Comparison of ENCODE assay signal across 29 mouse cellular contexts in the genomic region with DNA sequence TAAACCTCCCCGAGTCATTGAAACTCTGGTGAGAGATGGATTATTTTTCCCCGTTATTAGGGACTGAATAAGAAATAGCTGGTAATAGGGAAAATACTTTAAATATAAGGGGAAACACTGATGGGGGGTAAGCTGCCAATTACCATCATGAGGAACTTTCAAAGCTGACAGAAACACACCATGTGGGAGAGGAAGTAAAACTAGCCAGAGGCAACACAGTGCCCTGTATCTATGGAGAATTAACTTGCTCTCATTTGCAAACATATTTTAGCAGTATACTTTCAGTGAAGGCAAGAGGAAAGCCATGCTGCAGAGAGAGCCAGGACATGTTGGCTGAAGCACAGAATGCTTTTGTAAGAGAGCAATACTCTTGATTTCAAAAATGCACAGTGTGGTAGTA. TPM values are rescaled to one million over a fixed set of nuclear protein-coding genes. Genes with fewer than 3 reads are reported as not detected.
DNase-seq lines count a peak whose midpoint lies in the region; ATAC-seq and TF ChIP-seq lines count a peak whose summit lies in the region.
"Had no signal": no experiment of that assay in that cellular context is flagged by ENCODE, and none has a peak within 500 bp of the region (broad histone marks: within the 10 kb centered on the region; RNA-seq: fewer than 3 reads in every experiment).

No protein-coding gene starts in this region.

- in situ Hi-C loops in CH12.LX (cut with MboI; ENCODE audit: low pct_ligation_motif_present, low pct_unique_long_range_greater_than_20kb, low sequenced_read_pairs) = no loop called here

- 60% methylated on average over 2 of the region's 2 CpGs for WGBS in midbrain, embryonic 13.5 days
- WGBS in midbrain, embryonic 10.5 days = 89% methylated on average over 2 of the region's 2 CpGs
- 33% methylated on average over 2 of the region's 2 CpGs for WGBS in midbrain, embryonic 16.5 days
- 73% methylated on average over 2 of the region's 2 CpGs for WGBS in intestine, embryonic 16.5 days

- no peak for TF ChIP-seq POLR2A in CH12.LX (IDR thresholded peaks at IDR 0.05; ENCODE audit: low read depth, low read length)
- TF ChIP-seq POLR2A in brain, embryonic 14.5 days (IDR thresholded peaks at IDR 0.05; ENCODE audit: borderline replicate concordance, extremely low read depth, insufficient read depth, insufficient read length, poor library complexity, severe bottlenecking) = no peak

- H3K4me2 ChIP-seq in midbrain, embryonic 13.5 days (replicated peaks) = no peak overlapping the region
- no peak overlapping the region for H3K4me2 ChIP-seq in CH12.LX (ENCODE audit: insufficient read depth, low read depth, poor library complexity, severe bottlenecking)
- H3K4me2 ChIP-seq in midbrain, embryonic 16.5 days (ENCODE audit: low read length) = no peak overlapping the region; the same call in 1 of the 2 replicates
- H3K4me2 ChIP-seq in intestine, embryonic 16.5 days (ENCODE audit: low read depth, low read length) = no peak overlapping the region
- H3K4me2 ChIP-seq: embryonic facial prominence, embryonic 13.5 days; heart, embryonic 15.5 days; limb, embryonic 15.5 days; liver, embryonic 13.5 days; neural tube, embryonic 12.5 days had no signal

- H3K27me3 ChIP-seq in midbrain, embryonic 13.5 days = no peaks in the 10 kb centered on the region
- H3K27me3 ChIP-seq in midbrain, embryonic 10.5 days (ENCODE audit: low read depth, poor library complexity, severe bottlenecking) = no peaks in the 10 kb centered on the region
- no peaks in the 10 kb centered on the region for H3K27me3 ChIP-seq in CH12.LX (replicated peaks)
- H3K27me3 ChIP-seq in midbrain, embryonic 16.5 days (ENCODE audit: control insufficient read depth, insufficient read depth, low read depth, low read length) = no peaks in the 10 kb centered on the region
- H3K27me3 ChIP-seq in intestine, embryonic 16.5 days (replicated peaks; ENCODE audit: control insufficient read depth, insufficient read depth, low read length) = no peaks in the 10 kb centered on the region
- H3K27me3 ChIP-seq: embryonic facial prominence, embryonic 13.5 days; heart, embryonic 15.5 days; limb, embryonic 15.5 days; liver, embryonic 13.5 days; neural tube, embryonic 12.5 days had no signal

- no peaks in the 10 kb centered on the region for H3K79me2 ChIP-seq in CH12.LX (replicated peaks; ENCODE audit: control insufficient read depth, extremely low read depth, insufficient read depth, poor library complexity, severe bottlenecking)

- peak; percentile 69 for ATAC-seq in midbrain, embryonic 13.5 days
- peak; percentile 79 for ATAC-seq in midbrain, embryonic 16.5 days
- no peak for ATAC-seq in intestine, embryonic 16.5 days
- ATAC-seq: hindbrain, embryonic 16.5 days; lung, postnatal 0 days; Patski had no signal

- H3K9me3 ChIP-seq in midbrain, embryonic 13.5 days = no peaks in the 10 kb centered on the region
- no peaks in the 10 kb centered on the region for H3K9me3 ChIP-seq in midbrain, embryonic 10.5 days (replicated peaks)
- H3K9me3 ChIP-seq in CH12.LX (replicated peaks; ENCODE audit: low read length) = no peaks in the 10 kb centered on the region
- H3K9me3 ChIP-seq in midbrain, embryonic 16.5 days (replicated peaks; ENCODE audit: control insufficient read depth, low read length, poor library complexity, severe bottlenecking) = no peaks in the 10 kb centered on the region
- no peaks in the 10 kb centered on the region for H3K9me3 ChIP-seq in intestine, embryonic 16.5 days (ENCODE audit: control insufficient read depth, low read length)
- H3K9me3 ChIP-seq: embryonic facial prominence, embryonic 13.5 days; G1E; heart, embryonic 10.5 days; heart, embryonic 15.5 days; limb, embryonic 10.5 days; limb, embryonic 15.5 days; liver, embryonic 13.5 days; neural tube, embryonic 12.5 days had no signal

- TF ChIP-seq CTCF in CH12.LX (conservative IDR thresholded peaks at IDR 0.05 in 1 of 2, IDR thresholded peaks at IDR 0.05 in 1 of 2; ENCODE audit: low read depth in 2 of 2, low read length in 2 of 2) = no peak
- no peak for TF ChIP-seq CTCF in brain, embryonic 14.5 days (IDR thresholded peaks at IDR 0.05; ENCODE audit: borderline replicate concordance, extremely low read depth, insufficient read depth, insufficient read length)

- no peak overlapping the region for H3K9ac ChIP-seq in midbrain, embryonic 13.5 days (replicated peaks)
- no peak overlapping the region for H3K9ac ChIP-seq in CH12.LX (ENCODE audit: insufficient read depth, low read depth)
- no peak overlapping the region for H3K9ac ChIP-seq in midbrain, embryonic 16.5 days (ENCODE audit: low read depth, low read length)
- H3K9ac ChIP-seq in intestine, embryonic 16.5 days (ENCODE audit: low read depth, low read length) = no peak overlapping the region
- H3K9ac ChIP-seq: embryonic facial prominence, embryonic 13.5 days; heart, embryonic 15.5 days; limb, embryonic 15.5 days; liver, embryonic 13.5 days; neural tube, embryonic 12.5 days had no signal

- TF ChIP-seq RAD21 in CH12.LX (IDR thresholded peaks at IDR 0.05; ENCODE audit: low read depth, low read length) = no peak

- no peak overlapping the region for H3K4me3 ChIP-seq in midbrain, embryonic 13.5 days (replicated peaks)
- H3K4me3 ChIP-seq in midbrain, embryonic 10.5 days = no peak overlapping the region
- H3K4me3 ChIP-seq in CH12.LX (replicated peaks in 1 of 3; ENCODE audit: low read depth in 2 of 3, low read length in 2 of 3, poor library complexity in 1 of 3) = no peak overlapping the region
- H3K4me3 ChIP-seq in midbrain, embryonic 16.5 days (ENCODE audit: low read depth, low read length) = no peak overlapping the region
- H3K4me3 ChIP-seq in intestine, embryonic 16.5 days (ENCODE audit: low read length) = no peak overlapping the region
- H3K4me3 ChIP-seq: embryonic facial prominence, embryonic 13.5 days; heart, embryonic 10.5 days; heart, embryonic 15.5 days; limb, embryonic 10.5 days; limb, embryonic 15.5 days; liver, embryonic 13.5 days; neural tube, embryonic 12.5 days had no signal

- 0 out of 2 replicates have a peak, but pooled peaks have one; percentile 2 for TF ChIP-seq EP300 in CH12.LX (IDR thresholded peaks at IDR 0.05; ENCODE audit: low read length)

- H3K4me1 ChIP-seq in midbrain, embryonic 13.5 days (replicated peaks) = peaks cover 10% of the 10 kb centered on the region; the same call in 1 of the 2 replicates
- no peaks in the 10 kb centered on the region for H3K4me1 ChIP-seq in midbrain, embryonic 10.5 days
- H3K4me1 ChIP-seq in CH12.LX (ENCODE audit: control insufficient read depth in 1 of 2, insufficient read depth in 2 of 2) = peaks cover 2 to 14% of the 10 kb centered on the region in 2 experiments; a peak in 2 of 4 replicates
- peaks cover 5% of the 10 kb centered on the region for H3K4me1 ChIP-seq in midbrain, embryonic 16.5 days (ENCODE audit: control insufficient read depth, insufficient read depth, low read length)
- no peaks in the 10 kb centered on the region for H3K4me1 ChIP-seq in intestine, embryonic 16.5 days (ENCODE audit: control insufficient read depth, insufficient read depth, low read length)
- H3K4me1 ChIP-seq: embryonic facial prominence, embryonic 13.5 days; heart, embryonic 10.5 days; heart, embryonic 15.5 days; limb, embryonic 10.5 days; limb, embryonic 15.5 days; liver, embryonic 13.5 days; neural tube, embryonic 12.5 days had no signal

- DNase-seq in midbrain, embryonic 10.5 days (ENCODE audit: low spot score) = no peak
- peak; percentile 37 for DNase-seq in CH12.LX (ENCODE audit: extremely low read depth)
- DNase-seq in brain, embryonic 14.5 days (ENCODE audit: low read depth) = peak; percentile 63
- DNase-seq: adrenal gland, postnatal 14 days; cerebellum, adult 18-20 months; cerebellum, postnatal 10 days; gastrocnemius, postnatal 14 days; heart, adult 11 months; kidney, adult 2 months; kidney, postnatal 36 days; liver, embryonic 13.5 days; lung, adult 18-20 months; right cerebral cortex, postnatal 14 days; thymus, postnatal 4 days had no signal

- dilution Hi-C loops in CH12.LX (cut with MboI; ENCODE audit: extremely low pct_ligation_motif_present, extremely low pct_unique_long_range_greater_than_20kb, low sequenced_read_pairs) = no loop called here

- no peaks in the 10 kb centered on the region for H3K36me3 ChIP-seq in midbrain, embryonic 13.5 days
- H3K36me3 ChIP-seq in midbrain, embryonic 10.5 days = no peaks in the 10 kb centered on the region
- H3K36me3 ChIP-seq in CH12.LX (replicated peaks in 1 of 2; ENCODE audit: control insufficient read depth in 1 of 2, insufficient read depth in 1 of 2, low read length in 1 of 2) = no peaks in the 10 kb centered on the region
- H3K36me3 ChIP-seq in midbrain, embryonic 16.5 days (ENCODE audit: control insufficient read depth, insufficient read depth, low read length) = no peaks in the 10 kb centered on the region
- no peaks in the 10 kb centered on the region for H3K36me3 ChIP-seq in intestine, embryonic 16.5 days (ENCODE audit: control insufficient read depth, insufficient read depth, low read length)
- H3K36me3 ChIP-seq: embryonic facial prominence, embryonic 13.5 days; G1E; heart, embryonic 10.5 days; heart, embryonic 15.5 days; limb, embryonic 10.5 days; limb, embryonic 15.5 days; liver, embryonic 13.5 days; neural tube, embryonic 12.5 days had no signal

- H3K27ac ChIP-seq in midbrain, embryonic 13.5 days = peak overlapping the region; percentile 22; the same call in 1 of the 2 replicates
- H3K27ac ChIP-seq in midbrain, embryonic 10.5 days (replicated peaks) = no peak overlapping the region
- H3K27ac ChIP-seq in CH12.LX (ENCODE audit: insufficient read depth, low read depth) = no peak overlapping the region
- peak overlapping the region; percentile 47 for H3K27ac ChIP-seq in midbrain, embryonic 16.5 days (ENCODE audit: low read length)
- no peak overlapping the region for H3K27ac ChIP-seq in intestine, embryonic 16.5 days (ENCODE audit: low read length)
- H3K27ac ChIP-seq: embryonic facial prominence, embryonic 13.5 days; heart, embryonic 10.5 days; heart, embryonic 15.5 days; limb, embryonic 10.5 days; limb, embryonic 15.5 days; liver, embryonic 13.5 days; macrophage; neural tube, embryonic 12.5 days had no signal

TF ChIP-seq in CH12.LX, 34 proteins besides CTCF, POLR2A, EP300 and RAD21 (continues in another document):
- TF ChIP-seq JUN (IDR thresholded peaks at IDR 0.05; ENCODE audit: insufficient read depth, low read depth, low read length) = no peak
- no peak; the same call in 1 of the 2 replicates for TF ChIP-seq IRF4 (IDR thresholded peaks at IDR 0.05; ENCODE audit: low read depth, low read length)
- no peak for TF ChIP-seq TBP (conservative IDR thresholded peaks at IDR 0.05; ENCODE audit: low read depth, low read length)
- no peak for TF ChIP-seq MAZ (IDR thresholded peaks at IDR 0.05; ENCODE audit: low read depth, low read length)

RNA-seq across cellular contexts. Expression of a gene that starts 51.7 kb away (rescaled TPM):
- 9.5 and 9.6 TPM in 2 replicates for polyA plus RNA-seq in midbrain, embryonic 13.5 days (2015; fragmentation: Nextera tagmentation; extraction: Ambion mirVana)
- polyA plus RNA-seq in midbrain, embryonic 10.5 days (2016; fragmentation: Nextera tagmentation; extraction: Ambion mirVana) = 1.9 and 2.9 TPM in 2 replicates
- not detected in 2 replicates for total RNA-seq in CH12.LX (2012; rRNA removed)
- total RNA-seq in CH12.LX (2014; rRNA removed) = not detected in 2 replicates
- not detected in 2 replicates for polyA plus RNA-seq in CH12.LX (2012; ENCODE audit: insufficient read length, low read depth)
- polyA plus RNA-seq in brain, embryonic 14.5 days (2012; rRNA removed) = 4.4 and 7.8 TPM in 2 replicates
- 14.1 and 15.8 TPM in 2 replicates for polyA plus RNA-seq in midbrain, embryonic 16.5 days (2015; fragmentation: Nextera tagmentation; extraction: Ambion mirVana)
- polyA plus RNA-seq in intestine, embryonic 16.5 days (2015; fragmentation: Nextera tagmentation; extraction: Ambion mirVana) = 0.45 and 0.50 TPM in 2 replicates
- total RNA-seq: common myeloid progenitor, adult 5-6 weeks had no signal
- polyA plus RNA-seq: G1E, macrophage had no signal

Comparison
In these comparisons a context has a peak if more than half of its experiments do, and no peak if none do; other contexts are left out.
1. H3K27ac ChIP-seq: peak in midbrain, embryonic 13.5 days (single experiment) and midbrain, embryonic 16.5 days (single experiment); none in midbrain, embryonic 10.5 days (single experiment), CH12.LX (single experiment) and intestine, embryonic 16.5 days (single experiment).